Mouse (Mus musculus): ENCODE measurements around the gene Ms4a18.

GRCm38 (mm10) chr19:10985889-10986288 is 31.9 kb downstream of the Ms4a18 start:
- TF ChIP-seq POLR2A (IDR thresholded peaks at IDR 0.05; ENCODE audit: borderline replicate concordance, insufficient read depth, low read length): no peak
- TF ChIP-seq CTCF (IDR thresholded peaks at IDR 0.05; ENCODE audit: borderline replicate concordance, insufficient read depth, low read depth, low read length): no peak

Data from cerebellum, adult 2 months (tissue).